Mouse (Mus musculus): ENCODE results near the gene Eif2ak2. TPM values are rescaled to one million over a fixed set of nuclear protein-coding genes. Genes with fewer than 3 reads are reported as not detected.

The Eif2ak2 gene
- polyA plus RNA-seq, 1 experiment = 1.9 TPM

DNA sequence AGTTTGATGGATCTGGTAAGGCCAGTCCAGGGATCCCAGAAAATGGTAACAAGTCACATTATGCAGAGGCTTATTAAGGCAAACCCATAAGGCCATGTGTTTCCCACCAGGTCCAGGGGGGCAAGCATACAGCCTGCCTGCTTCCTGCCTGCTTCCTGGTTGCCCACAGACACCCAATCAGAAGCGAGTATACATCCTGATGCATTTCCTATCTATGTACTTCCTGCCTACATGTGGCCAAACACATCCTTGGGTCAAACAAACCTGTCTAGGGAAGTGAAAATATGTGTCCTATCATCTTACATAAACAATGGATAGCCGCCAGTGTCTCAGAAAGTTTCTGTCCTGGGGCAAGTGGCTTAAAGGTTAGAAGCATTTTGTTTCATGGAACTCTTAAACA is 20.8 kb upstream of the Eif2ak2 start:
- Histone ChIP-seq H3K36me3 (ENCODE audit: control insufficient read depth, insufficient read depth) (no peaks in the 10 kb centered on the region), H3ac (ENCODE audit: control insufficient read depth, insufficient read length) (no peak overlapping the region), H3K4me2 (ENCODE audit: low read depth) (no peak overlapping the region), H3K4me3 (no peak overlapping the region), H3K79me2 (ENCODE audit: control insufficient read depth, insufficient read depth) (no peaks in the 10 kb centered on the region), H3K27me3 (ENCODE audit: control insufficient read depth, insufficient read depth, insufficient read length) (no peaks in the 10 kb centered on the region)
- TF ChIP-seq MYOD1 (IDR thresholded peaks at IDR 0.05; ENCODE audit: control insufficient read depth in 1 of 3, insufficient read length in 2 of 3, low read depth in 2 of 3) (no peak), POLR2A (IDR thresholded peaks at IDR 0.05; ENCODE audit: insufficient read length, low read depth) (no peak), POLR2AphosphoS2 (IDR thresholded peaks at IDR 0.05; ENCODE audit: insufficient read length, low read depth) (no peak), MAX (IDR thresholded peaks at IDR 0.05; ENCODE audit: low read depth) (no peak), TCF12 (IDR thresholded peaks at IDR 0.05; ENCODE audit: insufficient read depth, poor library complexity, severe bottlenecking) (no peak), MYOG (IDR thresholded peaks at IDR 0.05; ENCODE audit: control insufficient read depth in 1 of 3, insufficient read depth in 1 of 3, insufficient read length in 2 of 3, low read depth in 2 of 3) (no peak), E2F4 (IDR thresholded peaks at IDR 0.05; ENCODE audit: insufficient read depth) (no peak)

GRCm38 (mm10) chr17:78895394-78895793 is 13.0 kb upstream of the Eif2ak2 start:
- no peak overlapping the region for H3ac ChIP-seq (ENCODE audit: control insufficient read depth, insufficient read length)
- H3K4me3 ChIP-seq = no peak overlapping the region
- H3K4me2 ChIP-seq (ENCODE audit: low read depth) = peak overlapping the region; percentile 73
- no peaks in the 10 kb centered on the region for H3K27me3 ChIP-seq (ENCODE audit: control insufficient read depth, insufficient read depth, insufficient read length)
- H3K36me3 ChIP-seq (ENCODE audit: control insufficient read depth, insufficient read depth) = no peaks in the 10 kb centered on the region
- no peak for TF ChIP-seq TCF12 (IDR thresholded peaks at IDR 0.05; ENCODE audit: insufficient read depth, poor library complexity, severe bottlenecking)
- no peak for TF ChIP-seq CEBPB (IDR thresholded peaks at IDR 0.05; ENCODE audit: insufficient read depth, poor library complexity, severe bottlenecking)
- no peak for TF ChIP-seq POLR2A (IDR thresholded peaks at IDR 0.05; ENCODE audit: insufficient read length, low read depth)
- TF ChIP-seq MYOD1 (IDR thresholded peaks at IDR 0.05; ENCODE audit: control insufficient read depth in 1 of 3, insufficient read length in 2 of 3, low read depth in 2 of 3) = no peak
- TF ChIP-seq USF1 (IDR thresholded peaks at IDR 0.05; ENCODE audit: low read depth) = no peak
- no peak for TF ChIP-seq E2F4 (IDR thresholded peaks at IDR 0.05; ENCODE audit: insufficient read depth)
- TF ChIP-seq TCF3 (IDR thresholded peaks at IDR 0.05; ENCODE audit: insufficient read length, low read depth) = no peak
- TF ChIP-seq MAX (IDR thresholded peaks at IDR 0.05; ENCODE audit: low read depth) = no peak
- TF ChIP-seq MYOG (IDR thresholded peaks at IDR 0.05; ENCODE audit: control insufficient read depth in 1 of 3, insufficient read depth in 1 of 3, insufficient read length in 2 of 3, low read depth in 2 of 3) = no peak
- no peak for TF ChIP-seq SRF (IDR thresholded peaks at IDR 0.05; ENCODE audit: control insufficient read depth, insufficient read length, low read depth)
- TF ChIP-seq POLR2AphosphoS2 (IDR thresholded peaks at IDR 0.05; ENCODE audit: insufficient read length, low read depth) = no peak
- TF ChIP-seq REST (IDR thresholded peaks at IDR 0.05; ENCODE audit: insufficient read depth, insufficient read length) = no peak
- no peaks in the 10 kb centered on the region for H3K79me2 ChIP-seq (ENCODE audit: control insufficient read depth, insufficient read depth)

- Histone ChIP-seq H3K79me2 (ENCODE audit: control insufficient read depth, insufficient read depth) (no peaks in the 10 kb centered on the region), H3K4me3 (no peak overlapping the region), H3K27me3 (ENCODE audit: control insufficient read depth, insufficient read depth, insufficient read length) (no peaks in the 10 kb centered on the region), H3ac (ENCODE audit: control insufficient read depth, insufficient read length) (no peak overlapping the region), H3K4me2 (ENCODE audit: low read depth) (no peak overlapping the region), H3K36me3 (ENCODE audit: control insufficient read depth, insufficient read depth) (no peaks in the 10 kb centered on the region)
- TF ChIP-seq MAX (IDR thresholded peaks at IDR 0.05; ENCODE audit: low read depth) (no peak), POLR2A (IDR thresholded peaks at IDR 0.05; ENCODE audit: insufficient read length, low read depth) (no peak), E2F4 (IDR thresholded peaks at IDR 0.05; ENCODE audit: insufficient read depth) (no peak), USF1 (IDR thresholded peaks at IDR 0.05; ENCODE audit: low read depth) (no peak), MYOG (IDR thresholded peaks at IDR 0.05; ENCODE audit: control insufficient read depth in 1 of 3, insufficient read depth in 1 of 3, insufficient read length in 2 of 3, low read depth in 2 of 3) (no peak)
These were observed 12.6 kb upstream of the Eif2ak2 start for GRCm38 (mm10) chr17:78894991-78895390.

- H3K4me2 ChIP-seq (ENCODE audit: low read depth) = no peak overlapping the region
- H3K4me3 ChIP-seq = no peak overlapping the region
- no peaks in the 10 kb centered on the region for H3K36me3 ChIP-seq (ENCODE audit: control insufficient read depth, insufficient read depth)
- no peak overlapping the region for H3ac ChIP-seq (ENCODE audit: control insufficient read depth, insufficient read length)
- TF ChIP-seq CEBPB (IDR thresholded peaks at IDR 0.05; ENCODE audit: insufficient read depth, poor library complexity, severe bottlenecking) = no peak
- TF ChIP-seq TCF3 (IDR thresholded peaks at IDR 0.05; ENCODE audit: insufficient read length, low read depth) = no peak
- no peak for TF ChIP-seq MYOD1 (IDR thresholded peaks at IDR 0.05; ENCODE audit: control insufficient read depth in 1 of 3, insufficient read length in 2 of 3, low read depth in 2 of 3)
- TF ChIP-seq POLR2AphosphoS2 (IDR thresholded peaks at IDR 0.05; ENCODE audit: insufficient read length, low read depth) = no peak
- TF ChIP-seq MYOG (IDR thresholded peaks at IDR 0.05; ENCODE audit: control insufficient read depth in 1 of 3, insufficient read depth in 1 of 3, insufficient read length in 2 of 3, low read depth in 2 of 3) = no peak
- TF ChIP-seq MAX (IDR thresholded peaks at IDR 0.05; ENCODE audit: low read depth) = no peak
- no peak for TF ChIP-seq POLR2A (IDR thresholded peaks at IDR 0.05; ENCODE audit: insufficient read length, low read depth)
- TF ChIP-seq E2F4 (IDR thresholded peaks at IDR 0.05; ENCODE audit: insufficient read depth) = no peak
- no peak for TF ChIP-seq TCF12 (IDR thresholded peaks at IDR 0.05; ENCODE audit: insufficient read depth, poor library complexity, severe bottlenecking)
- TF ChIP-seq REST (IDR thresholded peaks at IDR 0.05; ENCODE audit: insufficient read depth, insufficient read length) = no peak
- no peak for TF ChIP-seq SRF (IDR thresholded peaks at IDR 0.05; ENCODE audit: control insufficient read depth, insufficient read length, low read depth)
- no peak for TF ChIP-seq USF1 (IDR thresholded peaks at IDR 0.05; ENCODE audit: low read depth)
- no peaks in the 10 kb centered on the region for H3K79me2 ChIP-seq (ENCODE audit: control insufficient read depth, insufficient read depth)
- H3K27me3 ChIP-seq (ENCODE audit: control insufficient read depth, insufficient read depth, insufficient read length) = no peaks in the 10 kb centered on the region
These were observed 8.6 kb upstream of the Eif2ak2 start for GRCm38 (mm10) chr17:78891020-78891419.

DNA sequence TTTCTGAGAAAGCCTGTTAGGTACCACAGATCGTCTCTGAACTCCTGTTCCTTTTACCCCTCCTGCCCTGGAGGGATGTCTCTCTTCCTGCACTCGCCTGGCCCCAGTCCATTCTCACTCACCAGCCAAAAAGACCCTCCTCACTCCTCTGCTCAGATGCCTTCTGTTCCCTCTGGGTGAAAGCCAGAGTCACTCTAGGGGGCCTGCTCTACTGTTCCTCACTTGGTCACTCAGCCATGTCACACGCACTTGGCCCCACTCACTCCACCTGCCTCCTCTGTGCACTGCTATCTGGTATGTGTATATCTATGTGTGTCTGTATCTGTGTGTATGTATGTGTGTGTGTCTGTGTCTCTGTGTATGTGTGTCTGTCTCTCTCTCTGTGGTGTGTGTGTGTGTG is 6.8 kb upstream of the Eif2ak2 start:
- Histone ChIP-seq H3K79me2 (ENCODE audit: control insufficient read depth, insufficient read depth) (no peaks in the 10 kb centered on the region), H3K36me3 (ENCODE audit: control insufficient read depth, insufficient read depth) (no peaks in the 10 kb centered on the region), H3K4me2 (ENCODE audit: low read depth) (no peak overlapping the region), H3K27me3 (ENCODE audit: control insufficient read depth, insufficient read depth, insufficient read length) (no peaks in the 10 kb centered on the region), H3ac (ENCODE audit: control insufficient read depth, insufficient read length) (no peak overlapping the region), H3K4me3 (no peak overlapping the region)
- no peak for TF ChIP-seq MYOG (IDR thresholded peaks at IDR 0.05; ENCODE audit: control insufficient read depth in 1 of 3, insufficient read depth in 1 of 3, insufficient read length in 2 of 3, low read depth in 2 of 3)
- TF ChIP-seq POLR2A (IDR thresholded peaks at IDR 0.05; ENCODE audit: insufficient read length, low read depth) = no peak
- no peak for TF ChIP-seq USF1 (IDR thresholded peaks at IDR 0.05; ENCODE audit: low read depth)
- TF ChIP-seq TCF3 (IDR thresholded peaks at IDR 0.05; ENCODE audit: insufficient read length, low read depth) = no peak
- TF ChIP-seq SRF (IDR thresholded peaks at IDR 0.05; ENCODE audit: control insufficient read depth, insufficient read length, low read depth) = no peak
- TF ChIP-seq POLR2AphosphoS2 (IDR thresholded peaks at IDR 0.05; ENCODE audit: insufficient read length, low read depth) = no peak
- no peak for TF ChIP-seq MYOD1 (IDR thresholded peaks at IDR 0.05; ENCODE audit: control insufficient read depth in 1 of 3, insufficient read length in 2 of 3, low read depth in 2 of 3)
- no peak for TF ChIP-seq CEBPB (IDR thresholded peaks at IDR 0.05; ENCODE audit: insufficient read depth, poor library complexity, severe bottlenecking)
- TF ChIP-seq REST (IDR thresholded peaks at IDR 0.05; ENCODE audit: insufficient read depth, insufficient read length) = no peak
- TF ChIP-seq TCF12 (IDR thresholded peaks at IDR 0.05; ENCODE audit: insufficient read depth, poor library complexity, severe bottlenecking) = no peak
- no peak for TF ChIP-seq E2F4 (IDR thresholded peaks at IDR 0.05; ENCODE audit: insufficient read depth)
- no peak for TF ChIP-seq MAX (IDR thresholded peaks at IDR 0.05; ENCODE audit: low read depth)

Measured in myocyte (in vitro differentiated cells).